Mouse (Mus musculus) liver, embryonic 11.5 days (tissue): ENCODE measurements around the gene Borcs5. TPM values are rescaled to one million over a fixed set of nuclear protein-coding genes. Genes with fewer than 3 reads are reported as not detected.

ENCODE experiments used
- polyA plus RNA-seq: library from polyadenylated mRNA; unstranded; fragments of >200 nt; fragmentation: Nextera tagmentation; extraction: Ambion mirVana; gene quantifications from 2 replicates; pipeline ENCODE4 v1.2.1, GENCODE M21; 2014

The Borcs5 gene
- polyA plus RNA-seq, 1 experiment from 2014 or later: 19.0 TPM

Other genes with a start within 250 kb of the Borcs5 start
- gene Bcl2l14, start 243.2 kb upstream of the Borcs5 start, polyA plus RNA-seq: 0.32 and 0.40 TPM in 2 replicates
- 14.1 and 17.1 TPM in 2 replicates for gene Lrp6, start 72.5 kb upstream of the Borcs5 start, polyA plus RNA-seq
- 1.0 and 1.9 TPM in 2 replicates for gene Mansc1, start 7.0 kb upstream of the Borcs5 start, polyA plus RNA-seq
- 7.9 and 10.1 TPM in 2 replicates for gene Dusp16, start 153.1 kb downstream of the Borcs5 start, polyA plus RNA-seq
- gene Crebl2, start 190.6 kb downstream of the Borcs5 start, polyA plus RNA-seq: 1.3 and 1.5 TPM in 2 replicates